Mouse (Mus musculus): ENCODE data around the gene Tap2.

The Tap2 gene

GRCm38 (mm10) chr17:34203444-34203843 lies at the start of gene Tap2:
Gene Tap2, plus strand, starts transcription at chr17:34203527.
- DNase-seq (ENCODE audit: low spot score): no peak

- DNase-seq (ENCODE audit: low spot score): no peak
Observed at GRCm38 (mm10) chr17:34155534-34155933, 47.8 kb upstream of the Tap2 start.

GRCm38 (mm10) chr17:34164202-34164895 lies 39.0 kb upstream of the Tap2 start:
- DNase-seq (ENCODE audit: low spot score): no peak

- no peak for DNase-seq (ENCODE audit: low spot score)
Observed at GRCm38 (mm10) chr17:34165033-34165730, 38.1 kb upstream of the Tap2 start.

- DNase-seq (ENCODE audit: low spot score): peak; percentile 9
Observed at GRCm38 (mm10) chr17:34169279-34169678, 34.0 kb upstream of the Tap2 start.

- DNase-seq (ENCODE audit: low spot score): no peak
Observed at GRCm38 (mm10) chr17:34170487-34170876, 32.8 kb upstream of the Tap2 start.

- peak; percentile 32 for DNase-seq (ENCODE audit: low spot score)
Observed at GRCm38 (mm10) chr17:34170877-34171498, 32.3 kb upstream of the Tap2 start.

GRCm38 (mm10) chr17:34172528-34172927 lies 30.8 kb upstream of the Tap2 start:
- DNase-seq (ENCODE audit: low spot score): no peak

GRCm38 (mm10) chr17:34174075-34174474 lies 29.3 kb upstream of the Tap2 start:
- DNase-seq (ENCODE audit: low spot score): no peak

GRCm38 (mm10) chr17:34177179-34177578 lies 26.1 kb upstream of the Tap2 start:
- DNase-seq (ENCODE audit: low spot score): no peak

GRCm38 (mm10) chr17:34179019-34179418 lies 24.3 kb upstream of the Tap2 start:
- no peak for DNase-seq (ENCODE audit: low spot score)

- peak; percentile 68 for DNase-seq (ENCODE audit: low spot score)
Observed at GRCm38 (mm10) chr17:34179913-34180859, 23.1 kb upstream of the Tap2 start.

GRCm38 (mm10) chr17:34183564-34184219 lies 19.6 kb upstream of the Tap2 start:
- DNase-seq (ENCODE audit: low spot score): no peak

GRCm38 (mm10) chr17:34185526-34185925 lies 17.8 kb upstream of the Tap2 start:
- no peak for DNase-seq (ENCODE audit: low spot score)

- no peak for DNase-seq (ENCODE audit: low spot score)
Observed at GRCm38 (mm10) chr17:34186885-34187260, 16.5 kb upstream of the Tap2 start.

GRCm38 (mm10) chr17:34187261-34187916 lies 15.9 kb upstream of the Tap2 start, which contains the start of the genes Tap1 and Psmb9:
Gene Tap1, plus strand, starts transcription at chr17:34187553.
Gene Psmb9, minus strand, starts transcription at chr17:34187764.
- peak; percentile 93 for DNase-seq (ENCODE audit: low spot score)

- DNase-seq (ENCODE audit: low spot score): no peak
Observed at GRCm38 (mm10) chr17:34188010-34188409, 15.3 kb upstream of the Tap2 start.

- DNase-seq (ENCODE audit: low spot score): no peak
Observed at GRCm38 (mm10) chr17:34188986-34189385, 14.3 kb upstream of the Tap2 start.

- DNase-seq (ENCODE audit: low spot score): no peak
Observed at GRCm38 (mm10) chr17:34192852-34193251, 10.5 kb upstream of the Tap2 start.

GRCm38 (mm10) chr17:34193468-34193867 lies 9.9 kb upstream of the Tap2 start:
- no peak for DNase-seq (ENCODE audit: low spot score)

- no peak for DNase-seq (ENCODE audit: low spot score)
Observed at GRCm38 (mm10) chr17:34194723-34195122, 8.6 kb upstream of the Tap2 start.

All from yolk sac, embryonic 10.5 days (tissue).